Mouse (Mus musculus): Measurements from ENCODE around the gene Ppp1r3e. TPM values are rescaled to one million over a fixed set of nuclear protein-coding genes. Genes with fewer than 3 reads are reported as not detected.

The Ppp1r3e gene
- total RNA-seq, 1 experiment from 2014 or later, result 5.4 TPM

Other genes with a start within 250 kb of the Ppp1r3e start
- gene Gm17606, start 236.6 kb downstream of the Ppp1r3e start, total RNA-seq (2017), result not detected in 2 replicates
- 0.46 and 0.58 TPM in 2 replicates for gene Cdh24, start 236.2 kb downstream of the Ppp1r3e start, total RNA-seq (2017)
- 26.5 and 33.2 TPM in 2 replicates for gene 1700123O20Rik, start 191.3 kb downstream of the Ppp1r3e start, total RNA-seq (2017)
- gene Acin1, start 190.6 kb downstream of the Ppp1r3e start, total RNA-seq (2017), result 238 and 282 TPM in 2 replicates
- 0.37 TPM in 1 of 2 replicates, not detected in the other for gene Gm29776, start 178.7 kb downstream of the Ppp1r3e start, total RNA-seq (2017)
- 1.2 and 4.9 TPM in 2 replicates for gene Cebpe, start 165.4 kb downstream of the Ppp1r3e start, total RNA-seq (2017)
- 4.4 and 5.5 TPM in 2 replicates for gene Slc7a8, start 95.6 kb downstream of the Ppp1r3e start, total RNA-seq (2017)
- not detected in 2 replicates for gene Rnf212b, start 63.4 kb downstream of the Ppp1r3e start, total RNA-seq (2017)
- 12.5 and 15.6 TPM in 2 replicates for gene Homez, start 6.6 kb downstream of the Ppp1r3e start, total RNA-seq (2017)
- 7.8 and 10.3 TPM in 2 replicates for gene Bcl2l2, start 5.8 kb upstream of the Ppp1r3e start, total RNA-seq (2017)
- gene Gm20521, start 5.9 kb upstream of the Ppp1r3e start, total RNA-seq (2017), result 2.4 TPM in 1 of 2 replicates, not detected in the other
- 466 and 493 TPM in 2 replicates for gene Pabpn1, start 14.9 kb upstream of the Ppp1r3e start, total RNA-seq (2017)
- gene Slc22a17, start 35.6 kb upstream of the Ppp1r3e start, total RNA-seq (2017), result 0.23 and 6.6 TPM in 2 replicates
- gene Efs, start 48.6 kb upstream of the Ppp1r3e start, total RNA-seq (2017), result not detected in 2 replicates
- not detected in 2 replicates for gene Il25, start 55.1 kb upstream of the Ppp1r3e start, total RNA-seq (2017)
- not detected in 2 replicates for gene Cmtm5, start 58.7 kb upstream of the Ppp1r3e start, total RNA-seq (2017)
- gene Myh6, start 89.4 kb upstream of the Ppp1r3e start, total RNA-seq (2017), result not detected in 2 replicates
- gene Gm17428, start 99.4 kb upstream of the Ppp1r3e start, total RNA-seq (2017), result not detected in 2 replicates
- not detected in 2 replicates for gene Myh7, start 117.1 kb upstream of the Ppp1r3e start, total RNA-seq (2017)
- gene Ngdn, start 137.9 kb upstream of the Ppp1r3e start, total RNA-seq (2017), result 53.3 and 56.1 TPM in 2 replicates
- gene Zfhx2, start 214.8 kb upstream of the Ppp1r3e start, total RNA-seq (2017), result 2.0 and 5.0 TPM in 2 replicates
- 8.3 and 12.9 TPM in 2 replicates for gene Thtpa, start 217.2 kb upstream of the Ppp1r3e start, total RNA-seq (2017)
- gene Ap1g2, start 229.0 kb upstream of the Ppp1r3e start, total RNA-seq (2017), result 25.1 and 30.9 TPM in 2 replicates
- gene Jph4, start 239.4 kb upstream of the Ppp1r3e start, total RNA-seq (2017), result not detected in 2 replicates